Mouse (Mus musculus) olfactory bulb, adult 2 months (tissue): ENCODE results near the gene Slc4a2. TPM values are rescaled to one million over a fixed set of nuclear protein-coding genes. Genes with fewer than 3 reads are reported as not detected.

Experiments used
- H3K27ac ChIP-seq: fragments of 200-500 bp; 2 replicates; pipeline ENCODE4 v1.5.1; 2012; ENCODE audit warnings: low read depth, low read length; ENCODE audit not compliant: insufficient read depth
- H3K4me1 ChIP-seq: fragments of 200-500 bp; 2 replicates; pipeline ENCODE4 v1.6.1; 2012; ENCODE audit warnings: low read length; ENCODE audit not compliant: control insufficient read depth, insufficient read depth
- H3K4me3 ChIP-seq: fragments of 200-500 bp; 2 replicates; pipeline ENCODE4 v1.5.1; 2012; ENCODE audit warnings: mild to moderate bottlenecking, low read depth, low read length, moderate library complexity; ENCODE audit not compliant: insufficient read depth
- CTCF ChIP-seq: fragments of 200-500 bp; IDR thresholded peaks from 2 replicates; pipeline ENCODE4 v1.5.1; 2012; ENCODE audit warnings: low read depth, mild to moderate bottlenecking, low read length, moderate library complexity; ENCODE audit not compliant: insufficient read depth
- POLR2A ChIP-seq: fragments of 200-500 bp; IDR thresholded peaks from 2 replicates; pipeline ENCODE4 v1.6.1; 2012; ENCODE audit warnings: mild to moderate bottlenecking, low read depth, low read length, moderate library complexity; ENCODE audit not compliant: insufficient read depth
- WGBS: fragments of 180-500 bp; shearing (Covaris S2); methylation state at CpG from one replicate; pipeline ENCODE4 v1.1.7; 2018; 5-methylcytosine and 5-hydroxymethylcytosine counted together
- polyA plus RNA-seq: library from polyadenylated mRNA; stranded (reverse); fragments of >200 nt; gene quantifications from 2 replicates; pipeline ENCODE4 v1.2.4, GENCODE M21; 2012; ENCODE audit warnings: low replicate concordance; ENCODE audit not compliant: missing spikeins, insufficient read depth, insufficient read length

The Slc4a2 gene
- polyA plus RNA-seq, 1 experiment = not detected

DNA sequence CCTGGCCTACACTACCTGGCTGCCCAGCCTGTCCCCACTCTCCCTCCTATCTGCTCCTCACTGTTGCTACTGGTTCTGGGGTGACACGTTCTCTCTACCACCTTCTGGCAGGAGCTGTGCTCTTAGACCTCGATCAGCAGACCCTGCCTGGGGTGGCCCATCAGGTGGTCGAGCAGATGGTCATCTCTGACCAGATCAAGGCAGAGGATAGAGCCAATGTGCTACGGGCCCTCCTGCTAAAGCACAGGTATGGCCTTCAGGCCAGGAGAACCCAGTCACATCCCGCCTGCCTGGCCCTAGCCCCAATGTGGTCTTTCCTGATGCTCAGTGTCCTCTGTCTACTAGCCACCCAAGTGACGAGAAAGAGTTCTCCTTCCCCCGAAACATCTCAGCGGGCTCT, 10.4 kb downstream of the Slc4a2 start:
- Histone ChIP-seq H3K4me3 (no peak overlapping the region), H3K27ac (no peak overlapping the region), H3K4me1 (no peaks in the 10 kb centered on the region)
- no peak for TF ChIP-seq CTCF
- TF ChIP-seq POLR2A = no peak
- WGBS = 92% methylated on average over 8 of the region's 8 CpGs

DNA sequence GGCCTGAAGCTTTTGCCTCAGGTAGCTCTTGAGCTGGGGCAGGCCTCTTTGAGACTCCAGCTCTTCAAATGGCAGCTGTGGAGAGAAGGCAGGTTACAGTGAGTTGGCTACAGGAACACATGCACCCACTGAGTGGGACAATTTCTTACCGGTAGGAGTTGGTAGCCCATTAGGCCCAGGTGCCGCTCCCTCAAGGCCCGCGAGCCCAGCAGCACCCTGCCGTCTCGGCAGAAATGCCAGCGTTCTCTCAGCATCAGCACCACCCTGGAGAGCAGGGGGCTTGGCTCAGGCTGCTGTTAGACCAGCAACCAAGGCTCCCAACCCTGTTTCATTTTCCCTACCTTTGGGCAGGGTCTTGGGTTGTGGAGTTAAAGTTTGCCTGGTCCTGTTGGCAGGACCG, 17.6 kb downstream of the Slc4a2 start:
- Histone ChIP-seq H3K27ac (no peak overlapping the region), H3K4me1 (peaks cover 22% of the 10 kb centered on the region), H3K4me3 (no peak overlapping the region)
- WGBS = 88% methylated on average over 8 of the region's 8 CpGs
- no peak for TF ChIP-seq CTCF
- no peak for TF ChIP-seq POLR2A

- no peak overlapping the region for H3K4me3 ChIP-seq
- 77% methylated on average over 9 of the region's 9 CpGs for WGBS
- TF ChIP-seq POLR2A (no peak), CTCF (no peak)
- H3K4me1 ChIP-seq = peaks cover 24% of the 10 kb centered on the region
- H3K27ac ChIP-seq = no peak overlapping the region
These were observed 18.4 kb downstream of the Slc4a2 start for GRCm38 (mm10) chr5:24442029-24442428.

DNA sequence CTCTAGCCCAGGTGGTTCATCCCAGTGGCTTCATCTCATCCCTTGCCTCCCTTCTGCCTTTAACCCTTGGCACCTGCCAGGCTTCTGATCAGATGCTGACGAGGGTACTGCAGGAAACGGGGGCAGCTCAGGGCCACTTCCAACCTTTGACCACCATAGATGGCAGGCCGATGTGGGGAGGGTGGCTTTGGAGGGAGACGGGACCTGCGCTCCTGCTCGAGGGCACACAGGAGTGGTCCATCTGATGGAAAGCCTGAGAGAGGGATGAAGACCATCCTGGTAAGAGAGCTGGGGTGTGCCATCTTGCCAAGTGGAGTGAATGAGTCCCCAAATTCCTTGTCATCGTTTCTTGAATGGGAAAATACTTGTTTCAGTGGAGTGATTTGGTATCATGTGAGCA, 19.6 kb downstream of the Slc4a2 start:
- no peak for TF ChIP-seq CTCF
- no peak for TF ChIP-seq POLR2A
- Histone ChIP-seq H3K4me3 (no peak overlapping the region), H3K4me1 (peaks cover 31% of the 10 kb centered on the region), H3K27ac (no peak overlapping the region)
- WGBS = 95% methylated on average over 7 of the region's 7 CpGs

GRCm38 (mm10) chr5:24443927-24444326, 20.3 kb downstream of the Slc4a2 start:
- Histone ChIP-seq H3K4me3 (peak overlapping the region; percentile 76), H3K4me1 (peaks cover 31% of the 10 kb centered on the region), H3K27ac (no peak overlapping the region)
- TF ChIP-seq POLR2A = no peak
- 77% methylated on average over 12 of the region's 12 CpGs for WGBS

GRCm38 (mm10) chr5:24444746-24445427, 21.2 kb downstream of the Slc4a2 start, which contains the start of gene Fastk:
Fastk (minus strand) TSS chr5:24445287.
- under 1% methylated on average over 60 of the region's 60 CpGs for WGBS
- no peak for TF ChIP-seq CTCF
- peak; percentile 89 for TF ChIP-seq POLR2A
- Histone ChIP-seq H3K27ac (peak within 1 kb of the TSS; percentile 74), H3K4me1 (peaks cover 31% of the 10 kb centered on the region), H3K4me3 (peak within 1 kb of the TSS; percentile 76)

GRCm38 (mm10) chr5:24445428-24446080, 21.9 kb downstream of the Slc4a2 start:
- Histone ChIP-seq H3K4me1 (peaks cover 30% of the 10 kb centered on the region), H3K27ac (peak overlapping the region; percentile 74), H3K4me3 (peak overlapping the region; percentile 76)
- WGBS = 54% methylated on average over 20 of the region's 20 CpGs
- no peak for TF ChIP-seq CTCF
- no peak for TF ChIP-seq POLR2A

DNA sequence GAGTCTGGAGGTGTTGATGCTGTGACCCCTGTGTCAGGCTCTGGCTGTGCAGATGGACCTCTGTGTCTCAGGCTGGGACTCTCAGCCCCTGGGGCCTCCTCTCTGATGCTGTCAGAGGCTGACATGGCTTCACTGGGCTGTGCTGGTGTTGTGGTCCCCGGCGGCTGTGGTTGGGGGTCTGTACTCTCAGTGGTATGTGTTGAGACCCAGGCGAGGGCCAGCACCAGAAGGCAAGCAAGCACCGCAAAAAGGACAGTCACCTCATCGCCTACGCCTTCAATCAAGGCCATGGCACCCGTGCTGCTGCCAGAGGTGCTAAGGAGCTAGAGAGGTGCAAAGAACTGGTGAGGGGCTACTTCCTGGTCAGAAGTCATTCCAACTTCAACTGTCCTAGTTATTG, 23.0 kb downstream of the Slc4a2 start:
- Histone ChIP-seq H3K4me1 (peaks cover 31% of the 10 kb centered on the region), H3K4me3 (no peak overlapping the region), H3K27ac (no peak overlapping the region)
- 94% methylated on average over 7 of the region's 7 CpGs for WGBS
- TF ChIP-seq POLR2A (no peak), CTCF (no peak)

- Histone ChIP-seq H3K27ac (peak within 1 kb of the TSS; percentile 52), H3K4me1 (peaks cover 32% of the 10 kb centered on the region), H3K4me3 (peak within 1 kb of the TSS; percentile 87)
- TF ChIP-seq POLR2A (no peak; the same call in 1 of the 2 replicates), CTCF (no peak)
- 2% methylated on average over 34 of the region's 34 CpGs for WGBS
These were observed 24.1 kb downstream of the Slc4a2 start, which contains the start of gene Tmub1 for GRCm38 (mm10) chr5:24447624-24448298. Tmub1 (minus strand) TSS chr5:24447854.
